Mouse (Mus musculus) heart, embryonic 10.5 days (tissue): ENCODE results near the gene Serpinb1c. TPM values are rescaled to one million over a fixed set of nuclear protein-coding genes. Genes with fewer than 3 reads are reported as not detected.
"Not testable (repeated sequence)": the region's sequence is repeated elsewhere in the genome, so short reads cannot be mapped to it uniquely, and the experiment has no call there.

Source experiments
- DNase-seq: peaks from one replicate; pipeline ENCODE4 v3.0.0-alpha.2; 2017; ENCODE audit warnings: low spot score
- H3K27ac ChIP-seq: fragments of 300-500 bp; sonication (generic); 2 replicates; pipeline ENCODE4 v1.5.1; 2016; ENCODE audit warnings: mild to moderate bottlenecking
- H3K27me3 ChIP-seq: fragments of 300-500 bp; sonication (generic); 2 replicates; pipeline ENCODE4 v1.6.1; 2016; ENCODE audit warnings: mild to moderate bottlenecking; ENCODE audit not compliant: poor library complexity, insufficient read depth, severe bottlenecking
- H3K36me3 ChIP-seq: fragments of 300-500 bp; sonication (generic); 2 replicates; pipeline ENCODE4 v1.6.1; 2016; ENCODE audit warnings: mild to moderate bottlenecking, moderate library complexity
- H3K4me1 ChIP-seq: fragments of 300-500 bp; sonication (generic); 2 replicates; pipeline ENCODE4 v1.6.1; 2016; ENCODE audit warnings: mild to moderate bottlenecking
- H3K4me3 ChIP-seq: fragments of 300-500 bp; sonication (generic); 2 replicates; pipeline ENCODE4 v1.5.1; 2016; ENCODE audit warnings: mild to moderate bottlenecking, moderate library complexity
- H3K9me3 ChIP-seq: fragments of 300-500 bp; sonication (generic); 2 replicates; pipeline ENCODE4 v1.6.1; 2016; ENCODE audit warnings: mild to moderate bottlenecking, moderate library complexity
- WGBS: fragments of 180-500 bp; shearing (Covaris S2); methylation state at CpG from one replicate; pipeline ENCODE4 v1.1.7; 2016; 5-methylcytosine and 5-hydroxymethylcytosine counted together
- polyA plus RNA-seq: library from polyadenylated mRNA; unstranded; fragments of >200 nt; fragmentation: Nextera tagmentation; extraction: Ambion mirVana; gene quantifications from 2 replicates; pipeline ENCODE4 v1.2.1, GENCODE M21; 2016

Gene Serpinb1c
- polyA plus RNA-seq, 1 experiment from 2014 or later = not detected

DNA sequence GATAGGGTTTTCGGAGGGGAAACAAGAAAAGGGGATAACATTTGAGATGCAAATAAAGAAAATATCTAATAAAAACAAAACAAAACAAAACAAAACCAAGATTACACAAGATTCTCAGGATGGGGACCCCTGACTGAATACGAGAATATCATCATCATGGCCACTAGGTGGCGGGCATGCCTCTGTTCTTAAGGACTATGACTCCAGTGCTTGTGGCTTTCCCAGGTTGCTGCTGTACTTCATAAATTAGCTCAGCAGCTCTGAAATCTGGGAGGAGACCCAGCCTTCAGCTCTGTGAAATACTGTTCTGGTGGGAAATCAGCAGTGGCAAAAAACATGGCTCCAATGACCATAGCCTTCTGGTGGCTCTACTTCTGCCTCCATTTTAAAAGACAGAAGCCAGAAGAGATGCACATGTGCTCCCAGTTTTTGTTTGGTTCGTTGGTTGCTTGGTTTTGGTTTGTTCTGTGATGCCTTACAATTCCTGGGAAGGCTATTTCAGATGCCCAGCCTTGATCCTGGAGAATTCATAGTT, 4.5 kb upstream of the Serpinb1c start:
- peak; percentile 83 for DNase-seq
- peaks cover 6% of the 10 kb centered on the region; the same call in 1 of the 2 replicates for H3K4me1 ChIP-seq
- no peak overlapping the region for H3K27ac ChIP-seq
- no peak overlapping the region for H3K4me3 ChIP-seq
- 14% methylated on average over 4 of the region's 4 CpGs for WGBS
- no peaks in the 10 kb centered on the region for H3K27me3 ChIP-seq
- H3K9me3 ChIP-seq = no peaks in the 10 kb centered on the region
- H3K36me3 ChIP-seq = no peaks in the 10 kb centered on the region

- H3K9me3 ChIP-seq = no peaks in the 10 kb centered on the region
- no peak overlapping the region for H3K27ac ChIP-seq
- H3K36me3 ChIP-seq = no peaks in the 10 kb centered on the region
- H3K27me3 ChIP-seq = no peaks in the 10 kb centered on the region
- 19% methylated on average over 2 of the region's 2 CpGs for WGBS
- DNase-seq = no peak
- no peak overlapping the region for H3K4me3 ChIP-seq
- peaks cover 6% of the 10 kb centered on the region; the same call in 1 of the 2 replicates for H3K4me1 ChIP-seq
These were observed 2.6 kb upstream of the Serpinb1c start for GRCm38 (mm10) chr13:32900639-32901038.

DNA sequence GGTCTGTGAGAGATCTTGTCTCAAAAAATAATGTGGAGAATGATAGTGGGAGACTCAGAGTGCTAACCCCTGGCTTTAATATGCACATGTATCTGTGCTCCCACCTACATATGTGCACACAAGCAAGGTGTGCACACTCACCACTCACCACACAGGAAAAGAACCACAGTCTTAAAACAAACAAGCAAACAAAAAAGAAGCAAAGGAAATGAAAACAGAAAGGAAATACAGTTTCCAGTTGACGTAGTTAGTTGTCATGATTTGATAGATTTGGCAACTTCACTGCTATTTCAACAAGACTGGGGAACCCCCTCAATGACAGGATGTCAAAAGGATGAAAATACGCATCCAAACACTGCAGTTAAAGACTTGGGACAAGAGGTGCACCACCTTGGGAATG, 1.1 kb upstream of the Serpinb1c start:
- not testable (repeated sequence) for H3K36me3 ChIP-seq, H3K4me3 ChIP-seq, H3K27ac ChIP-seq, H3K4me1 ChIP-seq, DNase-seq, H3K27me3 ChIP-seq, H3K9me3 ChIP-seq
- WGBS = 95% methylated on average over 2 of the region's 2 CpGs

- Histone ChIP-seq H3K9me3 (no peaks in the 10 kb centered on the region), H3K36me3 (no peaks in the 10 kb centered on the region), H3K4me3 (no peak overlapping the region), H3K27ac (no peak overlapping the region), H3K27me3 (no peaks in the 10 kb centered on the region), H3K4me1 (no peaks in the 10 kb centered on the region)
- WGBS = 75% methylated on average over 4 of the region's 4 CpGs
- no peak for DNase-seq
These were observed 1.1 kb downstream of the Serpinb1c start for GRCm38 (mm10) chr13:32896931-32897330.

DNA sequence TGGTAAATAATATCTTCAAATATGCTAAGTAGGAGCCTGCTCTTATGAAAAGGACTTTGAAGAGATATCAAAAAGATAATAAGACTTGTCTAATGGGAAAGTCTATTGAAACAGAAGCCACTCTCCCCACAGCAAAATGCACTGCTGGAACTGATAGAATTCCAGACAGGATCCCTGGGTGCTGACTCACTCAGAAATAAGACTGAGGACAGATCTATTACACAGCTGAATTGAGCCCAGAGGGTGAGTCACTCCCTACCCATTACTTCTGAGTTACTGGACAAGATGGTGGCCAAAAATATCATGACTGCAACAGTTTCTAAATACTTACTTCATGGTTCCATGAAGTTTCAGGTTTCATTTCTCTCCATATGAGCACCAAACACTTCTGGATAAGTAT, 13.3 kb downstream of the Serpinb1c start:
- Histone ChIP-seq H3K36me3 (no peaks in the 10 kb centered on the region), H3K27me3 (no peaks in the 10 kb centered on the region), H3K9me3 (no peaks in the 10 kb centered on the region), H3K4me3 (no peak overlapping the region), H3K27ac (no peak overlapping the region), H3K4me1 (no peaks in the 10 kb centered on the region)
- DNase-seq = no peak

- no peaks in the 10 kb centered on the region for H3K9me3 ChIP-seq
- no peaks in the 10 kb centered on the region for H3K36me3 ChIP-seq
- WGBS = 67% methylated on average over 1 of the region's 1 CpGs
- no peaks in the 10 kb centered on the region for H3K27me3 ChIP-seq
- H3K4me3 ChIP-seq = no peak overlapping the region
- no peak for DNase-seq
- H3K27ac ChIP-seq = no peak overlapping the region
- no peaks in the 10 kb centered on the region for H3K4me1 ChIP-seq
These were observed 24.1 kb downstream of the Serpinb1c start for GRCm38 (mm10) chr13:32873862-32874261.

DNA sequence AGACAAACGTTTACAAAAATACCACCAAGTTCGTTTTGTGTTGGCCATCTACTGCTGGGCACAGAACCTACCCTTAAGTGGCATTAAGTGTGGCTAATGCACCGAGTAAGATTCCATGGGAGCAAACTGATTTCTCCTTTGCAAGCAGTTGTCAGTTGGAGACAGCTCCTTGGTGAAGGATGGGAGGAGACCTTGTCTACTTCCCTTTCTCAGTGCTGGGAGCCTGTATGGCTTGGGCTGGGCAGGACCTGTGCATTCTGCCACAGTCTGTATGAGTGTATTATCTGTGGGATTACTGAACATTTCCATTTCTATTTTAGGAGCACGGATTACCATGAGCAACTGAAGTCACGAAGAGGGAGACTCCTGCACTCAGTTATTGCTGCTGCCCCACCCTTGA, 29.2 kb downstream of the Serpinb1c start:
- DNase-seq = no peak
- Histone ChIP-seq H3K36me3 (no peaks in the 10 kb centered on the region), H3K9me3 (no peaks in the 10 kb centered on the region), H3K4me1 (no peaks in the 10 kb centered on the region), H3K27ac (no peak overlapping the region), H3K27me3 (no peaks in the 10 kb centered on the region), H3K4me3 (no peak overlapping the region)
- 63% methylated on average over 5 of the region's 5 CpGs for WGBS

DNA sequence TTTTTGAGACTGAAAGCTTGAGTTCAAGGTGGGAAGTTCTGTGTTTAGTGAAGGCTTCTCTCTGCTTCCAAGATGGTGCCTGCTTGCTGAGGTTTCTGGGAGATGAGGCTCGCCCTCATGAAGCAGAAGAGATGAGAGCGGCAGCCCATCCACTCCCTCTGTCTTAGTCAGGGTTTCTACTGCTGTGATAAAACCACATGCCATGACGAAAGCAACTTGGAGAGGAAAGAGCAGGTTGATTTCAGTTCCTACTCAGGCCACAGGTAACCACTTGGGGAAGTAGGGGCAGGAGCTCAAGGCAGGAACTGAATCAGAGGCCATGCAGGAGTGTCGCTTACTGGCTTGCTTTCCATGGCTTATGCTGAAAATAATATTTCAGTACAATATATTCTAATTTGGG, 29.8 kb downstream of the Serpinb1c start:
- H3K9me3 ChIP-seq, H3K4me3 ChIP-seq, H3K4me1 ChIP-seq, H3K27ac ChIP-seq, H3K36me3 ChIP-seq, DNase-seq, H3K27me3 ChIP-seq: not testable (repeated sequence)
- WGBS = 83% methylated on average over 4 of the region's 4 CpGs

DNA sequence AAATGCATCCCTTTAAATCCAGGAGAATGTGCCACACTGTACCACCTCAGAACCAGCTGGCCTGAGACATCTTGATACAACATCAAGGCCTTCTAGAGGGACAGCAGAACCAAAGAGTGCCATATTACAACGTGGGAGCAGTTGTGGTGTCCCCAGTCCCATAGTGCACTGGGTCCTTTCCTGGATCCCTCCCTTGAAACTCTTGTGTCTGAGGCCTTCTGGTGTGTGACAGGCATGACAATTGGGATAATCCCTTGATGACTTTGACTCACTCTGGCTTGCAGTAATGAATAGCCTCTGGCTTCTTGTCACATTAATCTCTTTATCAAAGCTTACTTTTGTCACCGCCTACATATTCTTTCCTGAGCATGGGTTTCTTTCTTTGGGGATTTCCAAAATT, 31.0 kb downstream of the Serpinb1c start:
- no peak for DNase-seq
- no peaks in the 10 kb centered on the region for H3K9me3 ChIP-seq
- WGBS = 63% methylated on average over 2 of the region's 2 CpGs
- H3K27ac ChIP-seq = no peak overlapping the region
- H3K36me3 ChIP-seq = no peaks in the 10 kb centered on the region
- H3K27me3 ChIP-seq = no peaks in the 10 kb centered on the region
- H3K4me3 ChIP-seq = no peak overlapping the region
- no peaks in the 10 kb centered on the region for H3K4me1 ChIP-seq

DNA sequence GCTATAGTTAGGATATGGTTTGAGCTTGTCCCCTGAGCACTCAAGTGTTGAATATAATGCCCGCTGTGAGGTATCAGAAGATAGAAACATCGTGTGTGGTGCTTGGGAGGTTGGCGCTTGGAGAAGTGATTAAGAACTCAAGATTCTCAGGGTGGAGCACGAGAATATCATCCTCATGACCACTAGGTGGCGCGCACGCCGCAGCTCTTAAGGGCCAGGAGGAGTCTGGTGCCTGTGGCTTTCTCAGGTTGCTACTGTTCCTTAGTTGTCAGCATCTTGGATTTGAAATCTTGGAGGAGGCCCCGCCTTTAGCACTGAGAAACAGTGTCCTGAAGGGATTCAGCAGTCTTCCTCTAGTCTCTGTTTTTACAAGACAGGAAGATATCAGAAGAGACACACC, 31.5 kb downstream of the Serpinb1c start:
- Histone ChIP-seq H3K4me3 (no peak overlapping the region), H3K4me1 (0 out of 2 replicates have a peak, but pooled peaks cover 4% of the 10 kb centered on the region)
- 7% methylated on average over 9 of the region's 9 CpGs for WGBS

DNA sequence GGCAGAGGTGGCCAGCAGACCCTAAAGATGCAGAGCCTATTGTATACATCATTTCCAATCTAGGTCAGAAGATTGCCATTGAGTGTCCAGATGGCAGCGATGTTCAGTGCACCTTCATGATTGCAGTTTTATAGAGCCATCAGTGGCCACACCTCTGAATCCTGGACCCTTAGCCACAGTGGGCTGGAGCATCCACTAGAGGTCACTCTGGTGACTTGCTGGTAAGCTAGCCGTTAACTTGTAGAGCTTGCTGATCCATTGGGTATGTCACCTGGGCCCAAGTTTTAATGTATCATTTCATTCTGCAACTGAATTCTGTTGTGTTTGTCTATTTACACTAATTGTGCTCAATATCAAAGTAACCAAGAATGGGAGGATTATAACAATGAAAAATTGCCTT, 32.4 kb downstream of the Serpinb1c start:
- Histone ChIP-seq H3K27me3 (no peaks in the 10 kb centered on the region), H3K27ac (no peak overlapping the region), H3K9me3 (no peaks in the 10 kb centered on the region), H3K36me3 (no peaks in the 10 kb centered on the region), H3K4me3 (no peak overlapping the region), H3K4me1 (0 out of 2 replicates have a peak, but pooled peaks cover 5% of the 10 kb centered on the region)
- DNase-seq = no peak
- WGBS = 56% methylated on average over 2 of the region's 2 CpGs

More for the DNA sequence above, 31.5 kb downstream of the Serpinb1c start:
- Histone ChIP-seq H3K36me3 (no peaks in the 10 kb centered on the region), H3K9me3 (no peaks in the 10 kb centered on the region), H3K27me3 (no peaks in the 10 kb centered on the region), H3K27ac (no peak overlapping the region)
- DNase-seq = peak; percentile 85

DNA sequence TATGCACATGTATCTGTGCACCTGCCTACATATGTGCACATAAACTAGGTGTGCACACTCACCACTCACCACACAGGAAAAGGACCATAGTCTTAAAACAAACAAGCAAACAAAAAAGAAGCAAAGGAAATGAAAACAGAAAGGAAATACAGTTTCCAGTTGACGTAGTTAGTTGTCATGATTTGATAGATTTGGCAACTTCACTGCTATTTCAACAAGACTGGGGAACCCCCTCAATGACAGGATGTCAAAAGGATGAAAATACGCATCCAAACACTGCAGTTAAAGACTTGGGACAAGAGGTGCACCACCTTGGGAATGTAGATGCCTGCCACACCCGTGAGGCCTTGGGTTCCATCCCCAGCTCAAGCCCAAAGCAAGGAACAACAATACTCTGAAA, 33.5 kb downstream of the Serpinb1c start:
- not testable (repeated sequence) for DNase-seq, H3K9me3 ChIP-seq, H3K4me3 ChIP-seq, H3K4me1 ChIP-seq, H3K36me3 ChIP-seq, H3K27me3 ChIP-seq, H3K27ac ChIP-seq
- WGBS = 82% methylated on average over 3 of the region's 3 CpGs

DNA sequence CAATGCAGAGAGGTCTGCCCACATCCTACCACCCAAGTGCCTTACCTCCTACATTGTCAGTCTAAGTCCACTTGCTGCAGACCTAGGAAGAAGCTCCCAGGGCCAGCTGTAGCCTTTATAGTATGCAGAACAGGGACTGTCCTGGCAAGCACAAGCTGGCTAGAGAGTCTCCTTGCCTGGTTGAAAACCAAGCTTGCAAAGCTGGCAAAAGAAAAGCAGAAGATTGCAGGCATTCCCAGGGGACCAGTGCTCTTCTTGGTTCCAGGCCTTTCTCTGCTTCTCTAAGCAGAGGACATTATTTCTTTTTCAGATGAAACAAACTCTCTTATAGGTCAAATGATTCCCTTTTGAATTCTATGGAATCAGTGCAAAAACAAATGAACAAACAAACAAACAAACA, 34.6 kb downstream of the Serpinb1c start:
- 0 out of 2 replicates have a peak, but pooled peaks cover 5% of the 10 kb centered on the region for H3K4me1 ChIP-seq
- DNase-seq = no peak
- H3K27ac ChIP-seq = no peak overlapping the region
- H3K4me3 ChIP-seq = no peak overlapping the region
- H3K36me3 ChIP-seq = no peaks in the 10 kb centered on the region
- H3K9me3 ChIP-seq = no peaks in the 10 kb centered on the region
- H3K27me3 ChIP-seq = no peaks in the 10 kb centered on the region

DNA sequence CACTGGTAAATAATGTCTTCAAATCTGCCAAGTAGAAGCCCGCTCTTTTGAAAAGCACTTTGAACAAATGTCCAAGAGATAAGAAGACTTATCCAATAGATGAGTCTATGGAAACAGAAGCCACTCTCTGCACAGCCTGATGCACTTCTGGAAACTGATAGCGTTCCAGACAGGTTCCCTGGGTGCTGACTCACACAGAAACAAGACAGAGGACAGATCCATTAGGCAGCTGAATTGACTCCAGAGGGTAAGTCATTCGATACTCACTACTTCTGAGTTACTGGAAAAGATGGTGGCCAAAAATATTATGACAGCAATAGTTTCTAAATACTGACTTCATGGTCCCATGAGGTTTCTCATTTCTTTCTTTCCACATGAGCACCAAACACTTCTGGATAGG, 37.2 kb downstream of the Serpinb1c start:
- no peaks in the 10 kb centered on the region for H3K27me3 ChIP-seq
- 0 out of 2 replicates have a peak, but pooled peaks cover 5% of the 10 kb centered on the region for H3K4me1 ChIP-seq
- 30% methylated on average over 3 of the region's 3 CpGs for WGBS
- no peak for DNase-seq
- H3K36me3 ChIP-seq = no peaks in the 10 kb centered on the region
- H3K9me3 ChIP-seq = no peaks in the 10 kb centered on the region
- no peak overlapping the region for H3K4me3 ChIP-seq
- H3K27ac ChIP-seq = no peak overlapping the region
